Mouse (Mus musculus): ENCODE data around the gene Ino80b.

Gene Ino80b

DNA sequence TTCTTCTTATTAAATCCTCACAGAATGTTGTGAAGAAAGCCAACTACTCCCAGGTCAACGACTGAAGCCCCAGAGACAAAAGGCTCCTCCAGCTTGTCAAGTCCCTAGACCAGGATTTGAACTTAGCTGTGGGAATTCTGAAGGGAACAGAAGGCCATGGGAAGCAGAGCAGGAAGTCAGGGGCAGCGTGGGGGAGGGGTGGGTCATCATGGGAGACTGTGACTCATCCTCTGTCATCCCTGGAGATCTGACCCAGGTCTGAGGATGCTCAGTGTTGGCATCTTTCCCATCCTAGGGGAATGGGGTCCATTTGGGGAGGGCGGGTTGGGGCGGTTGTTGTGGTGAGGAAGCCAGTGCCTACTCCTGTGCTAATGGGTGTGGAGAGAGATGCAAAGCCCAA is 16.4 kb upstream of the Ino80b start:
- in situ Hi-C loops (cut with MseI, MboI): no loop called here

DNA sequence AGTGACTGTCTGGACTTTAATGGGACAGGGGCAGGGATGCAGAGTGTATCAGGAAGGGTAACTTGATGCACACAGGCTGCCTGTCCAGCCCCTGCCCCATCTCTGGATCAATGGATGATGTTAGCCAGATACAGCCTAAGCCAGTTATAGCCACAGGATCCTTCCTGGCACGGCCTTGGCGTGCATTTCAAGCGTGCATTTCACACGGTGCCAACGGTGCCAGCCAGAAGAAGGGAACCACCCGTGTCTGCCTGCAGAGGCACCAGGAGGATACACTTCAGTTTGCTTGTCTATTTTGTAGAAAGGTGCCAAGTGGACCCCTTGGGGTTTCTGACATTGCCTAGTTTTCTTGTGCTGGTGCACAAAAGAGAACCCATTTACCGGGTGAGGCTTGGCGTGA is 14.8 kb upstream of the Ino80b start:
- in situ Hi-C loops (cut with MseI, MboI): no loop called here

DNA sequence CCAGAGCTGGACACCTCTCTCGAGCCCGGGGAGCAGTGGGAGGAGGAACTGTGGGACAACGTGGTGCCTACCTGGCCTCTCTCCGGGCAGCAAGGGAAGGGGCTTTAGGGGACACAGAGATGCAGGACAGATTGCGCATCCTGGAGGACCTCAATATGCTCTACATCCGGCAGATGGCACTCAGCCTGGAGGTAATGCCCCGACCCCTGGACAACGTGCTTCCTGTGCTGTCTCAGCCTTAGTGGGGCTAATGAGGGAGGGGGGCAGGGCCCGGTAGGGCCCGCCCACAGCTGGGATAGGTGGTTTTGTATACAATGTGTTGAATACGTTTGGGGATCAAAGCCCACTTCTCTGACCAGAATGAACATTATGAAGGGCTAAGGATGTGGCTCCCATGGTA is 12.8 kb upstream of the Ino80b start:
- in situ Hi-C loops (cut with MseI, MboI): no loop called here

DNA sequence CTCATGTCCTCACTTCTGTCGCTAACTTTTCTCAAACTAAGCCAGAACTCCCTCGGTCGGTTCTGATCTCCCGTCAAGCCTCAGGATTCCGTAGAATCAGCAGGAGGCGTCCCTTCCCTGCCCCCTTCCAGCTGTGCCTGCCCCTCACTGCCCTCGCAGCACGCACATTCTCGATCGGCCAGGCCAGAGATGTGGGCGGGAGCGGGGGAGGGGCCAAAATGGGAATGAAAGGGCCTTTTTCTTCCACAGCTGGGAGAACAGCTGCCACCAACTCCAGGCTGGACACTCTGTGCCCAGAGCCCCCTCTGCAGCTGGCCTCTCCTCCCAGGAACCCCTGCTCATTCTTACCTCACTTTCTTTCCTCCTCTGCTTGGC is 12.3 kb upstream of the Ino80b start:
- in situ Hi-C loops (cut with MseI, MboI): no loop called here

DNA sequence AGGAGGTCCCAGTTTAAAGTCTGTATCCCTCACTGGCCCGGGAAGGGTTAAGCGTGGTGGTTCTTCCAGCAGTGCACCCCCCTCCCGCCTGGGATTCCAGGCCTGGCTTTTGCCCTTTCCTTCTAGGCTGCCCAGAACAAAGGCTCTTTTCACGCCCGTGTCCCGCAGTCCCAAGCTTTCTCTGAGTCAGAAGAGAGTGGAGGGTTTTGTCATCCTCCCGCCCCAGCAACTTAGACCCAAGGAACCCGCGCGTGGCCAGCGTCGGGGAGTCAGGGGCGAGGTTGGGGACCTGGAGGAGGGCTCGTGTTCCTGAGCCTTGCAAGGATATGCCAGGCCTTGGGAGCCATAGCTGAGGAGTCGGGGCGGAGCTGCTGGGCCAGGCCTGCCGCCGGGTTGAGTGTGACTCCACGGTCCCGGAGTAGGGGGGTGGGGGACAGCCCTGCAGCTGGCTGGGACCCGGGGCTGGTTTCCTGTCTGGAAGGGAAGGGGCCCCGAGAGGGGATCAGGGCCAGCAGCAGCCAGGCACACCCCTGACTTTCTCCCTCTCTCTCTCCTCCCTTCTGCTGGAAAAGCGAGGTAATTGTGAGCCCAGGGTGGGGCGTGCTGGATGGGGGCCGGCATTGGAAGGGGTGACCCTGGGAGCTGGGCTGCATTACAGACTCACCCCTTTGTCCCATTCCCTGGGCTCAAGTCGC is 11.8 kb upstream of the Ino80b start:
- in situ Hi-C loops (cut with MseI, MboI): no loop called here

DNA sequence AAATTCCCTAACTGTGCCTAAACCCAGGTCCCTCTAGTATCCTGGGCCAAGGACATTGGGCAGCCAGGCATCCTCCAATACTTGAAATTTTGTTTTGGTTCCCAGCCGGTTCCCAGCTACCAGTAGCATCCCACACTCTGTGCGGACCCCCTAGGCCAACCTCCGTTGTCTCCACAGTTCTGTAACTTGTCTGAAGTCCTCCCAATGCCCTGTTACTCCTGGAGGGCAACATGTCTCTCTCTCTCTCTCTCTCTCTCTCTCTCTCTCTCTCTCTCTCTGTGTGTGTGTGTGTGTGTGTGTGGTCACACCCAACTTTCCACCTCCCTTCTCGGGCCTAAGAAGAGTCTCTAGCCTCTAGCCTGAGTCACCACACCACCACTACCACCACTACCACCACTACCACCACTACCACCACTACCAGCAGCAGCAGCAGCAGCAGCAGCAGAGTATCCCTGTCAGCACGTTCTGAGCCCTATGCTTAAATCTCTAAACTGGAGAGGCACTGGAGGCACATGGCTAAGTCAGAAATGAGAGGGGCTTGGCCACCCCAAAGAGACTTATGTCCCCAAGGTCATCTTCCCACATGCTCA is 11.2 kb upstream of the Ino80b start:
- in situ Hi-C loops (cut with MseI, MboI): no loop called here

DNA sequence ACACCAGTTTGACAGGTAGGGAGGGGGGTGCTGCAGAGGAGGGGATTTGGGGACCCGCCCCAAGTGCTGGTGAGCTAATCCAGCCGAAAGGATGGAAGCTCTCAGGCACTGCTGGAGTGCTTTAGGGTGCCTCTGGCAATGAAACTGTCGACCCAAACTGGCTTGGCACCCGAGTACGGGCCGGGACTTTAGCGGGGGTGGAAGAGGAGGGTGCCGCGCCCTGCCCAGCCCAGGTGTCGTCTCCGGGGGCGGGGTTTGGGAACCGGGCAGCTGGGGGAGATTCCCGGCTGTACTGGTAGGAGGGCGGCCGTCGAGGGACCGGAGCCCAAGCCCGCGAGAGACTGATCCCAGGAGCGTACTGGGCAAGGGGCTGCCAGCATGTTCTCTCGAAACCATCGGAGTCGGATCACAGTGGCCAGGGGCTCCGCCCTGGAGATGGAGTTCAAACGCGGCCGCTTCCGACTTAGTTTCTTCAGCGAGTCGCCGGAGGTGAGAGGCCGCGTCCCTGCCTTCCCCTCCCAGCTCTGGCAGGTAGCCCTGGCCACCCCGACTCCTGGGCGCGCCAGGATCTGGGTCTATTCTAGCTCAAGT is 10.4 kb upstream of the Ino80b start:
- in situ Hi-C loops (cut with MseI, MboI): no loop called here

DNA sequence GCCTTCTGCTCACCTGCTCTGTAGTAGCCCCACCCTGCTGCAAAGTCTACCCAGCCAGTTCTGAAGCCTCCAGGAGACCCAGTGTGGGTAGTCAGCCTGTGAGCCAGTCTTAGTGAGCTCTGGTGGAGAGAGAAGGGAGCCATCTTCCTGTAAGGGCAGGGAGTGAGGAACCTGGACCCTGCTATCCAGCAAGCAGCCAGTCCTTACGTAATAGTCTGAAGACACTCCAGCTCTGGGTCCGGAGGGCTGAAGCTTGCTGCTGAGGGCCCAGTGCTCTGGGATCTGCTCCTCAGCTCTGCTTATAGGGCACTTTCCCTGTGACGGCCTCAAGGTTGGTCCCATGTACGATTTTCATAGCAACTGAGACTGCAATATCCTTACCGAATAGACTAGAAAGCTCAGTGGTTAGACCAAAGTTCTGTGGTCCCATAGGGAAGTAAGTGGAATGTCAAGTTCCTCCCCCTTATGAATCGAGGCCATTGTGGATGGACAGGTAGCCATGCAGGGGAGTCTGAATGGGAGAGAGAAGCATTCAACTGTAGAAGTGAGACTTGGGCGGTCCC is 9.8 kb upstream of the Ino80b start, which contains the start of gene Rtkn:
Rtkn (plus strand) TSS at position 513 of the 563 bp plus-strand sequence.
- in situ Hi-C loops (cut with MseI, MboI): no loop called here

DNA sequence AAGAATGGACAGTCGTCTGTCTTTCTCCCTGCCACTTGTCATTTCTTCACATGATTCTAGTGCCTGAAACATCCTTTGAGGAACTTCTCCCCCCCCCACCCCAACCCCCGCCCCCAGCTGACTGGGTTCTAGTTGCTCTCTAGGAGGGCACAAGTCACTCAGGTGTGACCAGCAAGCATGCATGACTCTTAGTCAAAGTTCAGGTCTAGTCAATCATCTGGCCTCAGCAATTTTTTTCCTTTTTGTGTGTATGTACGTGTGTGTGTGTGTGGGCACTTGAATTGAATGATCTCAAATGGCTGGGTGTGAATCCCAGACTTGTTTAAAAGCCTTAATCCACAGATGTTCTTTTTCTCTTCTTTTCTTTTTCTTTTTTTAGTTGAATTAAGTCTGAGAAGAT is 9.0 kb upstream of the Ino80b start:
- in situ Hi-C loops (cut with MseI, MboI): no loop called here

DNA sequence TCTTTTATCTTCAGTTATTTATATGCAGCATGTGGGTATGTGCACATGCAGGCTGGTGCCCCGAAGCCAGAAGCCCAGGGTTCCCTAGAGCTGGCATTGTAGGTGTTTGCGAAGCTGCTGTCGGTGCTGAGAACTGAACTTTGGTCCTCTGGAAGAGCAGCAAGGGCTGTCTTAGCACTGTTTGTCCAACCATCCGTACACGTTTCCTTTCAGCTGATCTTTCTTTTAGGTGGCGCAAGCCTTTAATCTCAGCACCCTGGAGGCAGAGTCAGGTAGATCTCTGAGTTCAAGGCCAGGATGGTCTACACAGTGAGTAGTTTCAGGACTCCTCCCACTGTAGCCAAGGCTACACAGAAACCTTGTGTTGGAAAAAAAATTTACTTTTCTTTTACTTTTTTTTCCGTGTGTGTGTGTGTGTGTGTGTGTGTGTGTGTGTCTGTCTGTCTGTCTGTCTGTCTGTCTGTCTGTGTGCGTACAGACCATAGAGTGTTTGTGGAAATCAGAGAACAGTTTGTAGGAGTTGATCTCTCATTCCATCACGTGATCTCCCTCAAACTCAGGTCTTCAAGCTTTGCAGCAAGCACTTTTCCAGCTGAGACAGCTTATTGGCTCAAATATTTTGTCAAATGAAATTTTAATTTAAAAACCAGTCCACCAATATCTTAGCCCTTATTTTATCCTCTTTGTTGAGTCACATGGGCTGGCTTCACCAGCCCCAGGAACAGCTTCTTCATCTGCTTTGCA is 7.1 kb upstream of the Ino80b start:
- in situ Hi-C loops (cut with MseI, MboI): no loop called here

DNA sequence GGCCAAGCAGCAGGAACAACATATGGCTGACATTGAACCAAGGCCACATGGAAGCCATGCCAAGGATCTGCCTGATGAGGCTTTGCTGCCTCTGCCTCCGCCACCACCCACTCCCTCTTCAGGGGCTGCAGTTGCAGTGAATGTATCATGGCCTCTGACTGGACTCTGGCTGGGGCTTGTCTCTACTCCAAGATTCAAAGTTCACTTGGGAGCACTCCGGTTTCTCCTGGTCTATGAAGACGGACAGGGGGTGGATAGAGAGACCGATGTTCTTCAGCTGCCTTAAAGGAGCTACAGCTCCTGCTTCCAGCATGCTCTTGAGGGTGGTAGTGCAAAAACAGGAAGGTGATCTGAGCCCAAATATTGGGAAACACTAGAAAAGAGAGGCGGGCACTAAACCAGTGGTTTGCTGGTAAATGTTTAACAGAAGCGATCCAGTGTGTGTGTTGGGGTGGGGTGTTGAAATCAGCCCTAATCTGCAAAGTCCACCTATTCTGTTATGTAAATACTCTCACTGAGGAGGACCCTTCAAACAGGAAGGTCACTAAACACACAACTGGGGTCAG is 6.3 kb upstream of the Ino80b start:
- in situ Hi-C loops (cut with MseI, MboI): no loop called here

DNA sequence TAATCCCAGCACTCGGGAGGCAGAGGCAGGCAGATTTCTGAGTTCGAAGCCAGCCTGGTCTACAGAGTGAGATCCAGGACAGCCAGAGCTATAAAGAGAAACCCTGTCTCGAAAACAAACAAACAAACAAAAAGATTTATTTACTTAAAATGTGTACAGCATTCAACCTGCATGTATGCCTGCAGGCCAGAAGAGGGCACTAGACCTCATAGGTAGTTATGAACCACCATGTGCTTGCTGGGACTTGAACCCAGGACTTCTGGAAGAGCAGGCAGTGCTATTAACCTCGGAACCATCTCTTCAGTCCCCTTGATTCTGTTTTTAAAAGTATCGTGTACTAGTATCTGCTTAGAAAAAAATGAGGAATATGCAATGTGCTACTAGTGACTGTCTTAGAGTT is 2.2 kb upstream of the Ino80b start:
- in situ Hi-C loops (cut with MseI, MboI): no loop called here

DNA sequence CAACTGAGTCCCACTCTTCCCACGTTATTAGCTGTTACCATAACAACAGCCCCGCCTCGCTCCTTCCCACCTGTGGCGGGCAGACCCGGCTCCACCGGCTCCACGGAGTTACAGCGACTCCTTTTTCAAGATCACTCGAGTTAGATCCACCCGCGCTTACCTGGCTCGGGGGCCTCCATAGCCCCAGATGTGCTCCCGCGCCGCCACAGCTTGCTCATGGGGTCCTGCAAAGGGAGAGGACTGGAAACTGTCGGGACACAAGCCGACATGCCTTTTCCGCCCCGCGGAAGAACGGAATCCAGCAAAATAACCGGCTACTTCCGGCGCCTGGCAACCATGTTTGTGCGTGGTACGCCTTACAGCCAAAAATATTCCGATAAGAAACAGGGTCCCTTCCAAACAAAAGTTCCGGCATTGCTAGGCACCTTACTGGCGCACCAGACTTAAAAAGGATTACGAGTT is 349 bp downstream of the Ino80b start:
- in situ Hi-C loops (cut with MseI, MboI): no loop called here

DNA sequence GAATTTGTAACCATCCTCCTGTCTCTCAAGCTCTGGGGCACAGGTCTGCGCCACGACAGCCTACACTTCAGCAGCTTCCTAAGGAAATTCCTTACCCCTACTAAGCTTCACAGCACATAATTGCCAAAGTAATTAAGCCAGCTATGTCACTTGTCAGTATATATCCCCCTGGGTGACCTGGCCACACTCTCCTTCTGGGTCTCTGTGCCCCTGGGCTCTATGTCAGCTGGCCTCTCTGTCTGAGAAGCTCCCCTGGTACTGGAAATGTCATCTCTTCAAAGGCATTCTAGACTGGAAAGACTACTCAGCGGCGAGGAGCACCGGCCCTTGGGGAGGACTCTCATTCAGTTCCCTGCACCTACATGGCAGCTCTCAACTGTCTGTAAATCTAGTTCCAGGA is 2.3 kb downstream of the Ino80b start:
- in situ Hi-C loops (cut with MseI, MboI): no loop called here

DNA sequence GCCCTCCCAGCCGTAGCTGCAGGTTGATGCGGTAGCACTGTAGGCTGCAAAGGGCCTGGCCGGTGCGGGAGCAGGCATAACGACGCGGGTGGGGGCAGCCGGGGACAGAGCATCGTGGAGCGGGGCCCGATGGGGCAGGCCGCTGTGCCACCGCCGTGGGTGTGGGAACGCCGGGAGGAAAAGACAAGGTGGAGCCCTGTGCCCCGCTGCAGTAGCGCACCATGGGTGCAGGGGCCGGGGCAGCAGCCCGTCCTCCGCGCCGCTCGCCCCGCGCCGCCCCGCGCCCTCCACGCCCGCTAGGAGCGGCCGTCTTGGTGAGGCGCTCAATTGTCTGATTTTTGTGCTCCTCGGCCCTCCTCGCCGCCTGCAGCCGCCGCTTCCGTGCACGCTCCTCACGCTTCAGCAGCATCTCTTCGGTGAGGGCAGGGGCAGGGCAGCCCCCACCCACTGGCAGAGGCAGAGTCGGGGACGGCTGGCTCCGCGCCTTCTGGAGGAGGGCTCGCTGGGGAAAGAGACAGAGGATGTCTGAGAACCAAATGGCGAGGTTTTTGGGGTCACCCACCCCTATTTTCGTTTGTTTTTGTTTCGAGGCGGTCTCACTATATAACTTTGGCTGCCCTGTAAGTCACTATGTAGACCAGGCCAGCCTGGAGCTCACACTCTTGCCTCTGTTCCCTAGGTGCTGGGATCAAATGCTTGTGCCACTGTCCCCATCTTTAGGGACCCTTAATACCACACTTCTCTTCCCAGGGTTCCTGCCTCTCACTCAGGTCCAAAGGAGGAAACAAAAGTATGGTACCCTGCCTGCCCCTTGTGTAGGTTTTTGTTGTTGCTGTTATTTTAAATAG is 3.1 kb downstream of the Ino80b start:
- in situ Hi-C loops (cut with MseI, MboI): no loop called here

DNA sequence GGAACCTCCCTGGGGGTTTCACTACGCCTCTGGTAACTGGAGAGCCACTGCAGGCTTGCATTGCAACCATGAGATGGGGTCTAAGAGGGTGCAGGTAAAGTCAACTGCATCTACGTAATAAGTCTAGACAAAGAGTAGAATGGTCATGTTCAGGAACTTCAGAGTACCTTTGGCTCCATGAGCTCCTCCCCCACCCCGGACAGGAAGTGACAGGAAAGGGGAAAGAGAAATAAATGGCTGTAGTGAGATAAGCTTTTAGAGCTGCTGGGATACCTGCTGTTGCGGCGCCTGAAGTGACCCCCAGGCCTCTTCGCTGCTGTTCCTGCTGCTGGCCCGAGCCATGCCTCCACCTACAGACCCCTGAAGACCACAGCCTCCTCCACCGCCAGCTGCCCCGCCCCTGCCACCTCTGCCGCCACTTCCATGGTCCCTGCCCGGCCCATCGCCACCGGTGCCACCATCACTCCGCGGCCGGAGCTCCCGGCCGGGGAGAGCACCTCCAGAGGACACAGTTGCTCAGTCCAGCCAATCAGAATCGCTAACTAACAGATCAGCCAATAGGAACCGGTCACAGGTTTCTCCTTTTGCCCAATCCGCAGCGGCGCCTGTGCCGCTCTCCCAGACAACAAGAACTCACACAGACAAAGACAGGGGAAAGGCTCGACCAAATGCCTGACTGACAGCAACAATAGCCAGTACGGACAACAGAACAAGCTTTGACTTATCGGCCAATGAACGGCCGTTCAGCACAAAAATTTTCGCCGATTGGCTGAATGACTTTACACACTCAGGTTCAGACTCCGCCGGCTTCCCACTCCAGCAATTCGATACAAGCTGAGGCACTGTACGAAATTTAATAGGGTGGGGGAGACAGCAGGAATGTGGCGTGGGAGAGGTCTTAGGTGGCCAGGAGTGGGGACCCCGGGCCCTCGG is 4.0 kb downstream of the Ino80b start, which contains the start of gene Wbp1:
Wbp1 (minus strand) TSS at position 630 of the 933 bp plus-strand sequence.
- in situ Hi-C loops (cut with MseI, MboI): no loop called here

DNA sequence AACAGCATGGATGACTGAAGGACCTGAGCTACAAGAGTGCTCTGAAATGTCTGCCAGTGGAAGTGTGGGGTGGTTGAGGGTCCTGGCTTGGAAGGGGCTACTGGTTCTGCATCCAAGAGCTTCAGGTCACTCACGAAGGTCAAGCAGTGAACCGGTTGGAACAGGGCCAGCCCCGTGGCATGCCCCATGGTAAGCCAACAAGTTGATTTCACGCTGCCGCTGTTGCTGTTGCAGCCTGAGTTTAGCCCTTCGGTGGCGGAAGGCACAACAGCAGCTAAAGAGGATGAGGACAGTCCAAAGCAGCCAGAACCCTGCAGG is 5.5 kb downstream of the Ino80b start:
- in situ Hi-C loops (cut with MseI, MboI): no loop called here

DNA sequence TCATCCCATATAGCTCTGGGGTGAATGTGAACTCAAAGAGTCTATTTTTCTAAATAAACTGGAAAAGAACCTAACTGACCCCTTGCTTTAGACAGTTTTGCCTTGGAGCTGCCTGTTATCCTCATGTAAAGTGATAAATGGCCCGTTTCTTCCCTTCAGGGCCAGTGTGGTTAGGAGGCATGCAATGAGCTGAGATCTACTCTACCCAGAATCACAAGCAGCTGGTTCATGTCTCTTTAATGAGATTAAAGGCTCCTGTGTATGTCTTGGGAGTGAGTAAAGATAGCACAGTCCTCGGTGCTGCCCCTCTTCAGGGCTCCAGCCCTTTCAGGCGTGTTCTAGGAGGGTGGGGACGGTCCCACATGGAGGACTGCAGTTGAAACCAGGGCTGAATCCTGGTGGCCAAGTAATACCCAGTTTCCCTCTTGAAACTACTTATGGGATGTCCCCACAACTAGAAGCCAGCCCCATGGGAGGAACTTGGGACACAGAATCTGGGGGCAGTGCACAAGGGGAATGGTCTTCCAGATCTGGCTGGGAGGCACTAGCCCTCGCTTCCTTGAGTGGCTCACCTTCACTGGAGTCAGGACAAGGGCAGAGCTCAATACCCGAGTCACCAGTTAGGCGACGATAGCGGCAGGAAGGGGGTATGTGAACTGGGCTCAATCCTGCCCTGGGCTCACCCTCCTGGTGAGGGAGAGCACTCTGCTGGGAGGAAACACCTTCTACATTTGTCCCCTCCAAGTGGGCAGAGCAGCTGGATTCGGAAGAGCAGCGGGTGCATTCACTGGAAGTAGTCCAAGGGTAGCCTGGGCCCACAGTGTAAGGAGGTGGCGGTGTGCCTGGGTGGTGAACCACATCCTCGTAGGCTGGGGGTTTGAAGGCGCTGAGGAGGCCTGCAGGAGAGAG is 6.2 kb downstream of the Ino80b start:
- in situ Hi-C loops (cut with MseI, MboI): no loop called here

DNA sequence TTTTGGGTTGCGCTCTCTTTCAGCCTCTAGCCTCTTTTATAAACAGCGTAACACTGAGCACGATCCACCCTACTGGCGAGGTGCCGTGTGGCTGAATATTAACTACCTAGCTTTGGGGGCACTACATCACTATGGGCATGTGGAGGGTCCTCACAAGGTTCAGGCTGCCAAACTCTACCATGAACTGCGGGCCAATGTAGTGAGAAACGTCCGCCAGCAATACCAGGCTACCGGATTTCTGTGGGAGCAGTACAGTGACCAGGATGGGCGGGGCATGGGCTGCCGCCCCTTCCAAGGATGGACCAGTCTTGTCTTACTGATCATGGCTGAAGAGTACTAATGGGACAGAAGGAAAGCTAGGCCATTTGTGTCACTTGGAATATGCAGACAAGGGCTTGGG is 6.9 kb downstream of the Ino80b start:
- in situ Hi-C loops (cut with MseI, MboI): no loop called here
